15 mouse cellular contexts compared by ENCODE assay signal in the genomic region with DNA sequence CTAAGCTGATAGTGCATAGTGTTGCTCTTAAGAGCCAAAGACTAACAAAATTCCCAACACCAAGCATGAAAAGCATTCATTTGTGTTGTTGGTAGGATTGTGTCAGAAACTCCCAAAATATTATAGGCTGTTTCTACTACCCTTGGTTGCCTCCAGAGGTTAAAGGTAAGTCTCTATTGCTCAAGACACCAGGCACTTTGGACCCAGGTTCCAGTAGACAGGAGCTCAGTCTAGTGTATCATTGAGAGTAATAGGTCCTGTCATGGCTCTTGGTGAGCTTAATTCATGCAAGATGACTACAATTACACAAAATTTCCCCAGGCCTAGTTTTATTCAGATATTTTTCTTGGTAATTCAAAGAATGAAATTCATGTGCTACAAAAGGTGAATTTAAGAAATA.
"Had no signal": no experiment of that assay in that cellular context is flagged by ENCODE, and none has a peak within 500 bp of the region (broad histone marks: within the 10 kb centered on the region; RNA-seq: fewer than 3 reads in every experiment).

No protein-coding gene starts in this region.

- H3K9ac ChIP-seq: lung, embryonic 15.5 days; midbrain, embryonic 13.5 days; midbrain, embryonic 15.5 days; neural tube, embryonic 12.5 days; stomach, embryonic 15.5 days had no signal

- H3K36me3 ChIP-seq: lung, embryonic 15.5 days; midbrain, embryonic 15.5 days; neural tube, embryonic 12.5 days; stomach, embryonic 15.5 days had no signal

- H3K27me3 ChIP-seq: lung, embryonic 15.5 days; megakaryocyte, embryonic 14.5 days; midbrain, embryonic 13.5 days; midbrain, embryonic 15.5 days; neural tube, embryonic 12.5 days; stomach, embryonic 15.5 days had no signal

- H3K27ac ChIP-seq: lung, embryonic 15.5 days; macrophage; midbrain, embryonic 13.5 days; midbrain, embryonic 15.5 days; neural tube, embryonic 12.5 days; stomach, embryonic 15.5 days; stomach, postnatal 0 days had no signal

- H3K4me1 ChIP-seq: lung, embryonic 15.5 days; megakaryocyte, embryonic 14.5 days; stomach, embryonic 15.5 days had no signal

- DNase-seq: lung, adult 2 months; lung, postnatal 14 days; lung, postnatal 36 days; right cerebral cortex, postnatal 14 days; thymus, adult 2 months; thymus, postnatal 25 days; thymus, postnatal 4 days had no signal

- H3K4me3 ChIP-seq: lung, embryonic 15.5 days; megakaryocyte, embryonic 14.5 days; midbrain, embryonic 13.5 days; midbrain, embryonic 15.5 days; neural tube, embryonic 12.5 days; stomach, embryonic 15.5 days had no signal
